Mouse (Mus musculus): Measurements from ENCODE around the gene Galnt11. TPM values are rescaled to one million over a fixed set of nuclear protein-coding genes. Genes with fewer than 3 reads are reported as not detected.
"Not testable (repeated sequence)": the region's sequence is repeated elsewhere in the genome, so short reads cannot be mapped to it uniquely, and the experiment has no call there.

Galnt11 gene
- polyA plus RNA-seq, 1 experiment from 2014 or later, result 39.9 TPM

GRCm38 (mm10) chr5:25187727-25188126 lies 34.0 kb upstream of the Galnt11 start:
- H3K4me2 ChIP-seq (ENCODE audit: low read length), result no peak overlapping the region
- ATAC-seq (ENCODE audit: insufficient number of reproducible peaks, insufficient read depth, low FRiP score, low read depth), result no peak
- no peak overlapping the region for H3K4me3 ChIP-seq (ENCODE audit: control insufficient read depth in 1 of 2, insufficient read depth in 1 of 2, low read depth in 1 of 2, low read length in 2 of 2)
- H3K27me3 ChIP-seq (ENCODE audit: control insufficient read depth, insufficient read depth, low read length), result no peaks in the 10 kb centered on the region
- H3K9ac ChIP-seq (ENCODE audit: low read length), result no peak overlapping the region
- H3K9me3 ChIP-seq (ENCODE audit: control insufficient read depth, low read length), result no peaks in the 10 kb centered on the region
- H3K27ac ChIP-seq (replicated peaks in 1 of 2; ENCODE audit: control insufficient read depth in 1 of 2, insufficient read depth in 1 of 2, low read depth in 2 of 2, low read length in 2 of 2), result no peak overlapping the region
- H3K4me1 ChIP-seq (ENCODE audit: control insufficient read depth in 2 of 2, insufficient read depth in 2 of 2, low read length in 2 of 2), result no peaks in the 10 kb centered on the region
- H3K36me3 ChIP-seq (ENCODE audit: control insufficient read depth, insufficient read depth, low read length), result no peaks in the 10 kb centered on the region

- 25% methylated on average over 1 of the region's 1 CpGs for WGBS
- no peak overlapping the region for H3K4me3 ChIP-seq (ENCODE audit: control insufficient read depth in 1 of 2, insufficient read depth in 1 of 2, low read depth in 1 of 2, low read length in 2 of 2)
- H3K4me1 ChIP-seq (ENCODE audit: control insufficient read depth in 2 of 2, insufficient read depth in 2 of 2, low read length in 2 of 2), result no peaks in the 10 kb centered on the region
- ATAC-seq (ENCODE audit: insufficient number of reproducible peaks, insufficient read depth, low FRiP score, low read depth), result no peak
- H3K9ac ChIP-seq (ENCODE audit: low read length), result no peak overlapping the region
- H3K4me2 ChIP-seq (ENCODE audit: low read length), result no peak overlapping the region
- H3K9me3 ChIP-seq (ENCODE audit: control insufficient read depth, low read length), result no peaks in the 10 kb centered on the region
- no peak overlapping the region for H3K27ac ChIP-seq (replicated peaks in 1 of 2; ENCODE audit: control insufficient read depth in 1 of 2, insufficient read depth in 1 of 2, low read depth in 2 of 2, low read length in 2 of 2)
- no peaks in the 10 kb centered on the region for H3K36me3 ChIP-seq (ENCODE audit: control insufficient read depth, insufficient read depth, low read length)
- H3K27me3 ChIP-seq (ENCODE audit: control insufficient read depth, insufficient read depth, low read length), result no peaks in the 10 kb centered on the region
These were observed 32.9 kb upstream of the Galnt11 start for GRCm38 (mm10) chr5:25188802-25189201.

- Histone ChIP-seq H3K9me3 (ENCODE audit: control insufficient read depth, low read length) (no peaks in the 10 kb centered on the region), H3K4me3 (ENCODE audit: control insufficient read depth in 1 of 2, insufficient read depth in 1 of 2, low read depth in 1 of 2, low read length in 2 of 2) (no peak overlapping the region), H3K27me3 (ENCODE audit: control insufficient read depth, insufficient read depth, low read length) (no peaks in the 10 kb centered on the region), H3K9ac (ENCODE audit: low read length) (no peak overlapping the region), H3K4me2 (ENCODE audit: low read length) (no peak overlapping the region), H3K27ac (replicated peaks in 1 of 2; ENCODE audit: control insufficient read depth in 1 of 2, insufficient read depth in 1 of 2, low read depth in 2 of 2, low read length in 2 of 2) (no peak overlapping the region), H3K36me3 (ENCODE audit: control insufficient read depth, insufficient read depth, low read length) (no peaks in the 10 kb centered on the region), H3K4me1 (ENCODE audit: control insufficient read depth in 2 of 2, insufficient read depth in 2 of 2, low read length in 2 of 2) (no peaks in the 10 kb centered on the region)
- WGBS, result 85% methylated on average over 2 of the region's 2 CpGs
- no peak for ATAC-seq (ENCODE audit: insufficient number of reproducible peaks, insufficient read depth, low FRiP score, low read depth)
These were observed 31.2 kb upstream of the Galnt11 start for GRCm38 (mm10) chr5:25190521-25190920.

- WGBS, result 56% methylated on average over 1 of the region's 1 CpGs
- no peak overlapping the region for H3K9ac ChIP-seq (ENCODE audit: low read length)
These were observed 9.8 kb upstream of the Galnt11 start for GRCm38 (mm10) chr5:25211872-25212271.

GRCm38 (mm10) chr5:25213216-25213615 lies 8.5 kb upstream of the Galnt11 start:
- not testable (repeated sequence) for H3K27ac ChIP-seq (replicated peaks in 1 of 2; ENCODE audit: control insufficient read depth in 1 of 2, insufficient read depth in 1 of 2, low read depth in 2 of 2, low read length in 2 of 2); H3K36me3 ChIP-seq (ENCODE audit: control insufficient read depth, insufficient read depth, low read length); H3K27me3 ChIP-seq (ENCODE audit: control insufficient read depth, insufficient read depth, low read length); H3K4me1 ChIP-seq (ENCODE audit: control insufficient read depth in 2 of 2, insufficient read depth in 2 of 2, low read length in 2 of 2); H3K4me2 ChIP-seq (ENCODE audit: low read length); H3K4me3 ChIP-seq (ENCODE audit: control insufficient read depth in 1 of 2, insufficient read depth in 1 of 2, low read depth in 1 of 2, low read length in 2 of 2); H3K9me3 ChIP-seq (ENCODE audit: control insufficient read depth, low read length); H3K9ac ChIP-seq (ENCODE audit: low read length); ATAC-seq (ENCODE audit: insufficient number of reproducible peaks, insufficient read depth, low FRiP score, low read depth)

More at GRCm38 (mm10) chr5:25211872-25212271, 9.8 kb upstream of the Galnt11 start:
- no peak overlapping the region for H3K27ac ChIP-seq (replicated peaks in 1 of 2; ENCODE audit: control insufficient read depth in 1 of 2, insufficient read depth in 1 of 2, low read depth in 2 of 2, low read length in 2 of 2)
- no peaks in the 10 kb centered on the region for H3K27me3 ChIP-seq (ENCODE audit: control insufficient read depth, insufficient read depth, low read length)
- H3K4me1 ChIP-seq (ENCODE audit: control insufficient read depth in 2 of 2, insufficient read depth in 2 of 2, low read length in 2 of 2), result no peaks in the 10 kb centered on the region
- H3K9me3 ChIP-seq (ENCODE audit: control insufficient read depth, low read length), result no peaks in the 10 kb centered on the region
- H3K4me2 ChIP-seq (ENCODE audit: low read length), result no peak overlapping the region
- no peak overlapping the region for H3K4me3 ChIP-seq (ENCODE audit: control insufficient read depth in 1 of 2, insufficient read depth in 1 of 2, low read depth in 1 of 2, low read length in 2 of 2)
- no peaks in the 10 kb centered on the region for H3K36me3 ChIP-seq (ENCODE audit: control insufficient read depth, insufficient read depth, low read length)
- no peak for ATAC-seq (ENCODE audit: insufficient number of reproducible peaks, insufficient read depth, low FRiP score, low read depth)

GRCm38 (mm10) chr5:25215006-25215405 lies 6.7 kb upstream of the Galnt11 start:
- Histone ChIP-seq H3K36me3 (ENCODE audit: control insufficient read depth, insufficient read depth, low read length) (no peaks in the 10 kb centered on the region), H3K4me2 (ENCODE audit: low read length) (no peak overlapping the region), H3K9me3 (ENCODE audit: control insufficient read depth, low read length) (no peaks in the 10 kb centered on the region), H3K9ac (ENCODE audit: low read length) (no peak overlapping the region), H3K27me3 (ENCODE audit: control insufficient read depth, insufficient read depth, low read length) (no peaks in the 10 kb centered on the region), H3K4me3 (ENCODE audit: control insufficient read depth in 1 of 2, insufficient read depth in 1 of 2, low read depth in 1 of 2, low read length in 2 of 2) (no peak overlapping the region), H3K4me1 (ENCODE audit: control insufficient read depth in 2 of 2, insufficient read depth in 2 of 2, low read length in 2 of 2) (no peaks in the 10 kb centered on the region), H3K27ac (replicated peaks in 1 of 2; ENCODE audit: control insufficient read depth in 1 of 2, insufficient read depth in 1 of 2, low read depth in 2 of 2, low read length in 2 of 2) (no peak overlapping the region)
- no peak for ATAC-seq (ENCODE audit: insufficient number of reproducible peaks, insufficient read depth, low FRiP score, low read depth)
- WGBS, result 63% methylated on average over 6 of the region's 6 CpGs

GRCm38 (mm10) chr5:25222752-25223702 lies 1.3 kb downstream of the Galnt11 start, which contains the start of gene E130116L18Rik:
Gene E130116L18Rik (minus strand): TSS chr5:25223153.
- no peaks in the 10 kb centered on the region for H3K27me3 ChIP-seq (ENCODE audit: control insufficient read depth, insufficient read depth, low read length)
- H3K9ac ChIP-seq (ENCODE audit: low read length), result peak within 1 kb of the TSS; percentile 87
- peak within 1 kb of the TSS; percentile 80 to 85 for H3K27ac ChIP-seq (replicated peaks in 1 of 2; ENCODE audit: control insufficient read depth in 1 of 2, insufficient read depth in 1 of 2, low read depth in 2 of 2, low read length in 2 of 2)
- peak within 1 kb of the TSS; percentile 74 to 87 for H3K4me3 ChIP-seq (ENCODE audit: control insufficient read depth in 1 of 2, insufficient read depth in 1 of 2, low read depth in 1 of 2, low read length in 2 of 2)
- no peaks in the 10 kb centered on the region for H3K36me3 ChIP-seq (ENCODE audit: control insufficient read depth, insufficient read depth, low read length)
- 3% methylated on average over 72 of the region's 72 CpGs for WGBS
- H3K4me2 ChIP-seq (ENCODE audit: low read length), result peak within 1 kb of the TSS; percentile 77
- peak; percentile 94 for ATAC-seq (ENCODE audit: insufficient number of reproducible peaks, insufficient read depth, low FRiP score, low read depth)
- no peaks in the 10 kb centered on the region for H3K9me3 ChIP-seq (ENCODE audit: control insufficient read depth, low read length)
- H3K4me1 ChIP-seq (ENCODE audit: control insufficient read depth in 2 of 2, insufficient read depth in 2 of 2, low read length in 2 of 2), result peaks cover 0 to 10% of the 10 kb centered on the region in 2 experiments; a peak in 3 of 4 replicates
